Mouse (Mus musculus): Measurements from ENCODE around the gene Eefsec.

GRCm38 (mm10) chr6:88209453-88209852 is 236.9 kb downstream of the Eefsec start:
- TF ChIP-seq CTCF (IDR thresholded peaks at IDR 0.05; ENCODE audit: low read depth, low read length) = no peak
- no peak for TF ChIP-seq POLR2A (IDR thresholded peaks at IDR 0.05; ENCODE audit: borderline replicate concordance, low read depth, low read length)

All from bone marrow macrophage, adult 2 months (primary cell).